Mouse (Mus musculus) forebrain, embryonic 11.5 days (tissue): ENCODE measurements around the gene Duxf3. TPM values are rescaled to one million over a fixed set of nuclear protein-coding genes. Genes with fewer than 3 reads are reported as not detected.
"Not testable (repeated sequence)": the region's sequence is repeated elsewhere in the genome, so short reads cannot be mapped to it uniquely, and the experiment has no call there.

Experiments used
- ATAC-seq: fragments of 200-750 bp; cut with Nextera tagmentation; replicated peaks from 2 replicates; pipeline ENCODE4 v1.8.0; 2017; ENCODE audit warnings: moderate TSS enrichment; ENCODE audit not compliant: low FRiP score
- DNase-seq: peaks from one replicate; pipeline ENCODE4 v3.0.0-alpha.2; 2017; ENCODE audit warnings: low spot score
- H3K27ac ChIP-seq: fragments of 300-500 bp; sonication (generic); 2 replicates; pipeline ENCODE4 v1.5.1; 2014; ENCODE audit warnings: low read depth, low read length
- H3K27me3 ChIP-seq: fragments of 300-500 bp; sonication (generic); 2 replicates; pipeline ENCODE4 v1.6.1; 2014; ENCODE audit warnings: mild to moderate bottlenecking, low read length, mixed read lengths; ENCODE audit not compliant: control insufficient read depth, insufficient read depth
- H3K36me3 ChIP-seq: fragments of 300-500 bp; sonication (generic); 2 replicates; pipeline ENCODE4 v1.6.1; 2014; ENCODE audit warnings: mild to moderate bottlenecking, low read length, moderate library complexity, mixed read lengths; ENCODE audit not compliant: control insufficient read depth, insufficient read depth
- H3K4me1 ChIP-seq: fragments of 300-500 bp; sonication (generic); replicated peaks from 2 replicates; pipeline ENCODE4 v1.6.1; 2014; ENCODE audit warnings: low read length, mixed read lengths; ENCODE audit not compliant: control insufficient read depth, insufficient read depth
- H3K4me2 ChIP-seq: fragments of 300-500 bp; sonication (generic); 2 replicates; pipeline ENCODE4 v1.6.1; 2014; ENCODE audit warnings: low read depth, mild to moderate bottlenecking, low read length, moderate library complexity, mixed read lengths; ENCODE audit not compliant: severe bottlenecking
- H3K4me3 ChIP-seq: fragments of 300-500 bp; sonication (generic); 2 replicates; pipeline ENCODE4 v1.5.1; 2014; ENCODE audit warnings: low read depth, low read length
- H3K9ac ChIP-seq: fragments of 300-500 bp; sonication (generic); 2 replicates; pipeline ENCODE4 v1.6.1; 2014; ENCODE audit warnings: low read length
- H3K9me3 ChIP-seq: fragments of 300-500 bp; sonication (generic); 2 replicates; pipeline ENCODE4 v1.6.1; 2016; ENCODE audit warnings: low read length, mixed read lengths; ENCODE audit not compliant: control insufficient read depth
- WGBS: fragments of 180-500 bp; shearing (Covaris S2); extraction: QIAGEN DNeasy Blood & Tissue Kit; methylation state at CpG from one replicate; pipeline ENCODE4 v1.1.7; 2014; 5-methylcytosine and 5-hydroxymethylcytosine counted together
- polyA plus RNA-seq: library from polyadenylated mRNA; unstranded; fragments of >200 nt; fragmentation: Nextera tagmentation; extraction: Ambion mirVana; gene quantifications from 2 replicates; pipeline ENCODE4 v1.2.1, GENCODE M21; 2014

The Duxf3 gene
- not detected in 2 replicates for polyA plus RNA-seq

DNA sequence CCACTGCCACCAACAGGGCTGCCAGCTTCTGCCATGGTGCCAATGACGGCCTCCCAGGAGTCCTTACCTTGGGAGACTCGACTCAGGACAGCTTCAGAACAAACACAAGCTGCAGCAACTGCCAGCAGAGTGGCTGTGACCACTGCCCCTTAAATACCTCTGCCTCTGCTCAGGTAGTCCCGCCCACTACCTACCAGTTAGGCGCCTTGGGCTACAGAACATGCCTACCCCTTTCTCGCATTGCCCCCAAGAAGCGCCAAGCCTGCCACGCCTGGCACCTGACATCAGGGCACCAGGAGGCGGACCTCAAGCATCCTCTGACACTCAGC lies at the start of gene Duxf3:
Duxf3 (minus strand) TSS at position 35 of the 329 bp plus-strand sequence.
- peak; percentile 64 for ATAC-seq
- not testable (repeated sequence) for H3K27ac ChIP-seq
- 81% methylated on average over 5 of the region's 8 CpGs for WGBS

DNA sequence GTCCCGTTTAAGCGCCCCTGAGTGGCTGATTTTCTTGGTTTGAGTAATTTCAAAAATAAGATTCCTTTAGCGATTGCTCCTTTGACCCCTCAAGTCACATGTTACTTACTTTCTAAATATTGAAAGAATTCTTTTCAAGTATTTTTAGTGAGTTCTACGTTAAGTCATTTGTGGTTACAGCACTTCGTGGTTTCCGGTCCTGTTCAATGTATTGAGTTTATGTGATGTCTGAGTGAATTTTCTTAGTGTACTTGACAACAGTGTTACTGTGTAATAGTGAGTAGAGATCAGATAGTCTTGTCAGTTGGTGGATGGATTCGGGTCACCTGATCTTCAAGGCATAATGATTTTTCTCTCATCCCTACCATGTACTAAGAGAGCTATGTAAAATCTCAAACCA lies 49.8 kb upstream of the Duxf3 start:
- 91% methylated on average over 7 of the region's 7 CpGs for WGBS
- no peak overlapping the region for H3K27ac ChIP-seq
- H3K4me3 ChIP-seq = no peak overlapping the region
- no peaks in the 10 kb centered on the region for H3K4me1 ChIP-seq
- ATAC-seq (no peak), DNase-seq (no peak)
- H3K27me3 ChIP-seq = no peaks in the 10 kb centered on the region
- H3K36me3 ChIP-seq = no peaks in the 10 kb centered on the region; the same call in 1 of the 2 replicates
- no peak overlapping the region for H3K4me2 ChIP-seq
- no peak overlapping the region for H3K9ac ChIP-seq
- no peaks in the 10 kb centered on the region for H3K9me3 ChIP-seq

More for the DNA sequence above, at the start of gene Duxf3:
- not testable (repeated sequence) for H3K27me3 ChIP-seq, H3K4me2 ChIP-seq, H3K36me3 ChIP-seq, H3K4me3 ChIP-seq, H3K9ac ChIP-seq, DNase-seq, H3K4me1 ChIP-seq
- peaks cover 19% of the 10 kb centered on the region for H3K9me3 ChIP-seq

GRCm38 (mm10) chr10:58258466-58258865 lies 26.0 kb upstream of the Duxf3 start:
- WGBS = 77% methylated on average over 5 of the region's 5 CpGs
- H3K27me3 ChIP-seq = no peaks in the 10 kb centered on the region
- no peak overlapping the region for H3K4me2 ChIP-seq
- H3K4me1 ChIP-seq = no peaks in the 10 kb centered on the region; the same call in 1 of the 2 replicates
- H3K4me3 ChIP-seq = no peak overlapping the region
- no peaks in the 10 kb centered on the region for H3K9me3 ChIP-seq
- no peak overlapping the region for H3K9ac ChIP-seq
- H3K27ac ChIP-seq = no peak overlapping the region
- no peaks in the 10 kb centered on the region; the same call in 1 of the 2 replicates for H3K36me3 ChIP-seq
- ATAC-seq (no peak), DNase-seq (no peak)

GRCm38 (mm10) chr10:58255954-58256353 lies 23.5 kb upstream of the Duxf3 start:
- Histone ChIP-seq H3K4me2 (peak overlapping the region; percentile 41), H3K27ac (no peak overlapping the region), H3K9ac (peak overlapping the region; percentile 78), H3K4me3 (peak overlapping the region; percentile 74), H3K4me1 (no peaks in the 10 kb centered on the region; the same call in 1 of the 2 replicates), H3K9me3 (no peaks in the 10 kb centered on the region), H3K36me3 (no peaks in the 10 kb centered on the region; the same call in 1 of the 2 replicates), H3K27me3 (no peaks in the 10 kb centered on the region)
- no peak for DNase-seq
- no peak for ATAC-seq
- 12% methylated on average over 4 of the region's 4 CpGs for WGBS

- no peaks in the 10 kb centered on the region; the same call in 1 of the 2 replicates for H3K36me3 ChIP-seq
- peak within 1 kb of the TSS; percentile 74 for H3K4me3 ChIP-seq
- H3K4me2 ChIP-seq = peak within 1 kb of the TSS; percentile 41
- WGBS = under 1% methylated on average over 54 of the region's 58 CpGs
- peak within 1 kb of the TSS; percentile 78 for H3K9ac ChIP-seq
- peak; percentile 95 for DNase-seq
- ATAC-seq = peak; percentile 98
- H3K27ac ChIP-seq = peak within 1 kb of the TSS; percentile 7; the same call in 1 of the 2 replicates
- no peaks in the 10 kb centered on the region; the same call in 1 of the 2 replicates for H3K4me1 ChIP-seq
- H3K27me3 ChIP-seq = no peaks in the 10 kb centered on the region
- H3K9me3 ChIP-seq = no peaks in the 10 kb centered on the region
These were observed 22.9 kb upstream of the Duxf3 start, which contains the start of gene Gcc2 for GRCm38 (mm10) chr10:58255213-58255892. TSS of gene Gcc2 (plus strand) at chr10:58255497.

DNA sequence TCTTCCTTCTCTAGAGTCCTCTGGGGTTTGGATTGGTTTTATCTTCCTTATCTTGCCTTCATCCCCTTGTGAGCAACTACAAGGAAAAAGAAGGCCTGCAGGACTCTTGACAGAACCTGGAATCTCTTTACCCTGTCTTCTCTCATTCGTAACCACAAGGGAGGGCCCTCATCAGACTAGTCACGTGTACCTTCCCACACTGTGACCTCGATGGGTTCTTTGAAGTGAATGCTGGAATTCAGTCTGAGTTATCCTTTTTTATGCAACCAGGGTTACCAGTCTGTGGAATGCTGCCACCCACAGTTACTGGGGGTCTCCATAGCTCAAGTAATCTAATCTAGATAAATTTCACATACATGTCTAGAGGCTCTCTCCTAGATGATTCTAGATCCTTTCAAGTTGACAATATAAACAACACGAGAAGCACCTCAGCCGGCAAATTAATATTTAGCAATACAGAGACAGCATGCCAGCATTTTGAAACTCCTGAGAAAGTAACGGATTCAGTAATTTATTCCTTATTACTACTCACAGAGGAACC lies 22.2 kb upstream of the Duxf3 start:
- Histone ChIP-seq H3K4me2 (peak overlapping the region; percentile 41), H3K4me1 (no peaks in the 10 kb centered on the region; the same call in 1 of the 2 replicates), H3K9me3 (no peaks in the 10 kb centered on the region), H3K27ac (no peak overlapping the region), H3K36me3 (no peaks in the 10 kb centered on the region; the same call in 1 of the 2 replicates), H3K27me3 (no peaks in the 10 kb centered on the region), H3K4me3 (peak overlapping the region; percentile 74), H3K9ac (peak overlapping the region; percentile 78; the same call in 1 of the 2 replicates)
- DNase-seq (no peak), ATAC-seq (peak; percentile 26)
- WGBS = 43% methylated on average over 6 of the region's 6 CpGs

GRCm38 (mm10) chr10:58249535-58249934 lies 17.1 kb upstream of the Duxf3 start:
- no peaks in the 10 kb centered on the region for H3K36me3 ChIP-seq
- no peaks in the 10 kb centered on the region for H3K27me3 ChIP-seq
- no peak for ATAC-seq
- WGBS = 18% methylated on average over 1 of the region's 1 CpGs
- no peak for DNase-seq
- H3K4me1 ChIP-seq = no peaks in the 10 kb centered on the region; the same call in 1 of the 2 replicates
- no peak overlapping the region for H3K4me2 ChIP-seq
- H3K4me3 ChIP-seq = no peak overlapping the region
- H3K27ac ChIP-seq = no peak overlapping the region
- no peaks in the 10 kb centered on the region for H3K9me3 ChIP-seq
- no peak overlapping the region for H3K9ac ChIP-seq

DNA sequence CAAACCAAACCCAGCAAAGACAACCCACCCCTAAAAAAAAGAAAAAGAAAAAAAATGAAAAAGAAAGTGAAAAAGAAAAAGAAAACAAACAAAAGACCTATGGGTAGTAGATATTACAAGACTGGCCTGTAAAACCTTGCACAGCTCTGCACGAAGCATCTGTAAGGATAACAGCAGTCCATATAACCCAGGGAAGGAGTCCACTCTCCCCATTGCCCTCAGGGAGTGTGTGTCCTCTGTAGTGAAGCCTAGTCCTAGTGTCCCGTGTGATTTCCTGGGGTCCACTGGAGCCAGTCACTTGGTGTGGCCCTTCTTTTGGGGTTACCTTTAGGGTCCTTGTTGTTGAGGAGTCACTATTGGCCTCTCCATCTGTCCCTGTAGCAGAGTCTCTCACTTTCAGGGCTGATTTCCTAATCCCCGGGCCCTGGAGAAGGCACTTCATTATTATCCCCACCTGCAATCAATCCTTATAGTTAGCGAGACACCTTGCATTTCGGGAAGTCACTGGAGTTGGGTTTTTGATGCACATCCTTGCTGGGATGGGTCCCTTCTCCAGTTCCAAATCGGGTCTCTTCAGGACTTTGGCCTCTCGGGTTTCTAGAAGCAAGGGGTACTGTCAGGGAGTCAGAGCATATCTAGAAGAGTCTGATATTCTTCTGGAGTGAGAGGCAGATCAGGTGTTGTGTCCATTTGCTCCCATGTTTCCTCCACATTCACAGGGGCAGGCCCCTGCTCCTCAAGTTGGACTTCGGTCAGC lies 6.7 kb upstream of the Duxf3 start:
- whole genome bisulfite sequencing = 88% methylated on average over 7 of the region's 8 CpGs
- not testable (repeated sequence) for H3K4me1 ChIP-seq, H3K27ac ChIP-seq, H3K36me3 ChIP-seq, H3K4me3 ChIP-seq, H3K27me3 ChIP-seq, H3K4me2 ChIP-seq, H3K9me3 ChIP-seq, H3K9ac ChIP-seq
- ATAC-seq = peak; percentile 90
- peak; percentile 75 for DNase-seq
